Mouse (Mus musculus) spleen, adult 2 months (tissue): ENCODE measurements at regions not wholly inside any gene's neighbourhood (a gene's known extent, or its start where the extent isn't known, plus 50 kb on each side); places are given as distances from the start of the nearest gene placed in this dataset.

Source experiments
- CTCF ChIP-seq: fragments of 200-500 bp; IDR thresholded peaks from 2 replicates; pipeline ENCODE4 v1.5.1; 2011; ENCODE audit warnings: mild to moderate bottlenecking, inconsistent platforms; ENCODE audit not compliant: insufficient read depth, insufficient read length, insufficient replicate concordance; ENCODE audit errors: extremely low read depth
- POLR2A ChIP-seq: fragments of 200-500 bp; IDR thresholded peaks from 2 replicates; pipeline ENCODE4 v1.6.1; 2011; ENCODE audit warnings: low read depth, low read length, inconsistent platforms

- no peak for TF ChIP-seq POLR2A
- TF ChIP-seq CTCF, result no peak
Observed at GRCm38 (mm10) chr13:6998094-6998493, 349.5 kb upstream of the Pfkp start.
